In genomic region chr6:124670281-124670900, GRCm38 (mm10) we compare ENCODE assay signal across 15 mouse cellular contexts. TPM values are rescaled to one million over a fixed set of nuclear protein-coding genes. Genes with fewer than 3 reads are reported as not detected.
"Had no signal": no experiment of that assay in that cellular context is flagged by ENCODE, and none has a peak within 500 bp of the region (broad histone marks: within the 10 kb centered on the region; RNA-seq: fewer than 3 reads in every experiment).

No protein-coding gene starts in this region.

- H3K27me3 ChIP-seq: limb, embryonic 13.5 days; liver, embryonic 12.5 days; megakaryocyte, embryonic 14.5 days; midbrain, embryonic 15.5 days; neural tube, embryonic 12.5 days had no signal

- H3K4me1 ChIP-seq: midbrain, embryonic 15.5 days had no signal

- ATAC-seq: liver, embryonic 12.5 days; midbrain, embryonic 15.5 days had no signal

- H3K4me3 ChIP-seq: limb, embryonic 13.5 days; liver, embryonic 12.5 days; megakaryocyte, embryonic 14.5 days; midbrain, embryonic 15.5 days; neural tube, embryonic 12.5 days had no signal

- H3K9ac ChIP-seq: limb, embryonic 13.5 days; liver, embryonic 12.5 days; lung, embryonic 14.5 days; midbrain, embryonic 15.5 days; neural tube, embryonic 12.5 days had no signal

- H3K36me3 ChIP-seq: midbrain, embryonic 15.5 days had no signal

- H3K4me2 ChIP-seq: limb, embryonic 13.5 days; liver, embryonic 12.5 days; lung, embryonic 14.5 days; midbrain, embryonic 11.5 days; midbrain, embryonic 15.5 days; neural tube, embryonic 12.5 days had no signal

- DNase-seq: kidney, adult 9 months; kidney, postnatal 36 days; left cerebral cortex, postnatal 4 days; lung, embryonic 14.5 days; lung, postnatal 10 days; right cerebral cortex, postnatal 4 days; thymus, postnatal 4 days had no signal

- H3K9me3 ChIP-seq: limb, embryonic 13.5 days; liver, embryonic 12.5 days; midbrain, embryonic 15.5 days; neural tube, embryonic 12.5 days had no signal

- H3K27ac ChIP-seq: kidney, postnatal 0 days; limb, embryonic 13.5 days; liver, embryonic 12.5 days; midbrain, embryonic 15.5 days; neural tube, embryonic 12.5 days had no signal

RNA-seq across cellular contexts. Expression of gene C1s2, which starts 34.5 kb away (rescaled TPM):
- polyA plus RNA-seq: limb, embryonic 13.5 days; liver, embryonic 12.5 days; lung, embryonic 14.5 days; midbrain, embryonic 11.5 days; stomach, embryonic 16.5 days had no signal
